Mouse (Mus musculus) CD4-positive helper T cell, adult 2 months (primary cell): ENCODE measurements around the gene Gm3854.
A peak's percentile ranks its signal among the peaks of the same experiment; 100 is the strongest.
"Not testable (repeated sequence)": the region's sequence is repeated elsewhere in the genome, so short reads cannot be mapped to it uniquely, and the experiment has no call there.

ENCODE experiments used
- DNase-seq: peaks from one replicate; pipeline ENCODE4 v3.0.0-alpha.2; 2012; ENCODE audit warnings: low read depth, missing footprints, low spot score

The Gm3854 gene

DNA sequence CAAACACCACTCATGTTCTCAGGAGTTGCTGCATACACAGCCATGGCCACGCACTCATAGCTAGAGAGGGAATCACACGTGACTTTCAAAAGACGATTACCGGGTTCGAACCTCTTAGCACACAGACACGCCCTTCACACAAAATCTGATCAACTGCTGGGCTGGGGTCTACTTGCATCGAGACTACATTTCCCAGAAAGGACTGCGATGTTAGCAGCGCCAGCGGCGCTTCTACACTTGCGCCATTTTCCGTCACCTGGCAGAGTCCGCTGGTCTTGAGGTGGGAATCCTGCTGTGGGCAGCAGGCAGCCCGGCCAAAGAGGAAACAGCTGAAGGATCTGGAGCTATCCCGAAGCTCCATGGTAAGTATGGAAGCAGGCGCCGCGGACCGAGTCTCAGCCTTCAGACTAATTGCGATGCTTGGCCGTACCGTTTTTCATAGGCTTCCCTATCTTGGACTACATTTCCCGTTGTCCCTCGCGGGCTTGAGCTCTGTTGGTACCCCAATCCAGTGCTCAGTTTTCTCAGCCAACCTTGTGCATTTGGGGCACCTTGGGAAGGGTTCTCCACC, at the start of gene Gm3854:
Gene Gm3854, plus strand, starts transcription at position 259 of the 571 bp plus-strand sequence.
- DNase-seq, result peak; percentile 39

GRCm38 (mm10) chr7:6300796-6301195, 42.8 kb upstream of the Gm3854 start:
- not testable (repeated sequence) for DNase-seq

DNA sequence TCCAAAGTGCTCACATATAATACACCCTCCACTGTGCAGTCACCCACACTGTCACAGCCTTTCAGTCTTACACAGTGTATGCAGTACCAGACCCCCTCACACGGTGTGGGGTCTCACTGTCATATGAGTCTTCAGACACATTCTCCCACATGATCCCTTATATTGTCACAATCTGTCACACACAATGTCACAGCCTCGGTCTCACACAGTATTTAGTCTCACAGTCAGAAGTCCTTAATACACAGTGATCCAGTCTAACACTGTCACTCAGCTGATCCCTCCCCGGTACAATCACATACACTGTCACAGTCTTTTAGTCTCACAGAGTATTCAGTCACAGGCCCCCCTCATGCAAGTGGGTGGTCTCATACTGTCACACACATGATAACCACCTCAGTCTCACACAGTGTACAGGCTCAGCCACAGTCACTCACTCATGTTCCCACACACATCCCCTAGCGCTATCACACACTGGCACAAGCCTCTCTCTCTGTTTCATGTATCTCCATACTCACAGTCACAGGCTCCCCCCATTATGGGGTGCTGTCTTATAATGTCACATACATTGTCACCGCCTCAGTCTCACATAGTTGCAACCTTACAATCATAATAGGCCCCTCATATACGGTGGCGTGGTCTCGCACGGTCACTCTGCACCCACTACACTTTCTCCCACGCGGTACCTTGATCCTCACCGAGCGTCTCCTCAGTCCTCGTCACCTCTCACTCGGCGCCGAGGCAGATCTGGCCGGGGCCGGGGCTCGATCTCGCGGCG, 12.9 kb upstream of the Gm3854 start:
- no peak for DNase-seq

- DNase-seq, result peak; percentile 75
These were observed 12.2 kb upstream of the Gm3854 start, which contains the start of gene Zfp583 for GRCm38 (mm10) chr7:6331233-6331956. Gene Zfp583 (minus strand): TSS chr7:6331285.

DNA sequence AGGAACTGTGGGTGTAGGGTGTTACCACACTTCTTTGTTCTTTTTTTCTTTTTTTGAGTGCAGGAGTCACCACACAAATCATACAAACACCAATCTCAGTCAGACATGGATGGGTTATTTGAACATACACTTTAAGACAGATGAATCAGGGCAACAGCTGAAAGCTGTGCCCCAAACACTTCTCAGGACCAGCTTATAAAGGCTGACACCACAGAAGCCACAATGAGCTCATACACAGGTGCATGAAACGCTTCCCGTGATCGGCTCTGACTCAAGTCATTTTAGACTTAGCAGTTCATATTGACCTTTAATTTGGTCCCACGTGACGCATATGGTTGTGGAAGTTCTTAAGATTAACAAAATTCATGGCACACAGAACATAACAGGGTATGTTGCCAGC, 3.7 kb upstream of the Gm3854 start:
- DNase-seq, result no peak

DNA sequence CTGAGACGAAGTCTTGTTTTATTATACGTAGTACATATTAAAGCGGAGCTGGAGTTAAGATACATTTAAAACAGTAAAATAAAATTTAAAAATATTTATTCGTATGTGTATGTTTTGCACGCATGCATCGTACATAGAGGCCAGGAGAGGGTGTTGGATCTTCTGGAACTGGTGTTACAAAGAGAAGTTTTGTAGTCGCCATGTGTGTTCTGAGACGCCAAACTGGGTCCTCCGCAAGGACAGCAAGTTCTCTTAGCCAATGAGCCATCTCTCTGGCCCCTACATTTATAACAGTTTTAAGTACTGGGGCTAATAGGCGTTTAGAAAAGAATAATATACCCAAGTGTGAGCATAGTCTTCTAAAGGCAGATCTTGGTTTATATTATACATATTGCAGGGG, 565 bp downstream of the Gm3854 start:
- DNase-seq, result no peak

DNA sequence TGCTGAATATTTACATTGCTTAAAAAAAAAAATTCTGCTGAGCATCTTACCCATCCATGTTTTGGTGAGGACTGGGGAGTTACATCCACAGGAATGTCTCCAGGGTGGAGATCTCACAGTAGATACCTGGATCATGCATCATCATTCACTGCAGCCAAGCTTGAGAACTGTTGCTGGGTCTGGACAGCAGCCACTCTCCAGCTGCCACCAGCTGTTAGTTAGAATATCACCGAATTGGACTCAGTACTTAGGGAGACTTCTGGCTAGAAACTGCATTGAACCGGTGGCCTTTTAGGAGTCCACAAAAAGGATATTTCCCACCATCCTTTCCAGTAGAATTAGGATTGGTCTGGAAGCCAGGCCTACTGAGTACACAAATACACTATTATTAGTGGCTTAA, 14.6 kb downstream of the Gm3854 start:
- DNase-seq, result no peak

DNA sequence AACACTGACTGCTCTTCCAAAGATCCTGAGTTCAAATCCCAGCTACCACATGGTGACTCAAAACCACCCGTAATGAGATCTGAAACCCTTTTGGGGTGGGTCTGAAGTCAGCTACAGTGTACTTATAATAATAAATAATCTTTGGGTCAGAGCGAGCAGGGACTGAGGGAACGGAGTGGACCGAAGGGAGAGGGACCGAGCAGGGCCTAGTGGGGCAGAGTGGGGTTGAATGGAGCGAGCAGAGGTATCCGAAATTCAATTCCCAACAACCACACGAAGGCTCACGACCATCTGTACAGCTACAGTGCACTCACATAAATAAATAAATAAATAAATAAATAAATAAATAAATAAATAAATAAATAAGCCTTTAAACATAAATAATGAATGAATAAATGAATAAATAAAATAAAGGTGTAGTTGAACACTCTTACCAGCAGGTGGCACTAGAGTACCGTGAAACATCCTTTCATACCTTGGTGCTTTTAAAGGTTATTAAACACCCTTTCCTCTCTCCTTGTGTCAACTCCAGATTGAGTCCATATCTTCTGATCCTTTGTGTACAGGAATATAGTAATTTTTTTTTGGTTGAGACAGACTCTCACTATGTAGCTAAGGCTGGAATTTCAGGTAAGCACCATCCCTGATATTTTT, 15.5 kb downstream of the Gm3854 start:
- peak; percentile 74 for DNase-seq

- no peak for DNase-seq
These were observed 17.0 kb downstream of the Gm3854 start for GRCm38 (mm10) chr7:6360477-6361060.

DNA sequence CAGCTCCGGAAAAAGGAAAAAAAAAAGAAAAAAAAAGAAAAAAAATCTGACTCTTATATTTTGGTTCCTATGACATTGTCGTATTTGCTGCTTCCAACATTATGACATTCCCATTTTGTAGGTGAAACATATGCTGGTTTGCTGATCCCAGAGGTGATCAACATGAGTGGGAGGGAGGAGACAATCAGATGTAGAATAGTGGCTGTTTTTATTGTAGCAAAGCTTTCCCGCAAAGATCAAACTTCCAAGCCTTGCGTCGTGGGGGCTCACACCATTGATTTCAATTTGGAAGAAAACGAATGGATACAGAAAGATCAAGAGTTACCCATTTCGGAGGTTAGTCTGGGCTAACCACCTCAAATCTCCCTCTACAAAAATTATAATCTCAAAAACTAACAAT, 18.2 kb downstream of the Gm3854 start:
- no peak for DNase-seq

- peak; percentile 98 for DNase-seq
These were observed 18.9 kb downstream of the Gm3854 start for GRCm38 (mm10) chr7:6362268-6363046.

DNA sequence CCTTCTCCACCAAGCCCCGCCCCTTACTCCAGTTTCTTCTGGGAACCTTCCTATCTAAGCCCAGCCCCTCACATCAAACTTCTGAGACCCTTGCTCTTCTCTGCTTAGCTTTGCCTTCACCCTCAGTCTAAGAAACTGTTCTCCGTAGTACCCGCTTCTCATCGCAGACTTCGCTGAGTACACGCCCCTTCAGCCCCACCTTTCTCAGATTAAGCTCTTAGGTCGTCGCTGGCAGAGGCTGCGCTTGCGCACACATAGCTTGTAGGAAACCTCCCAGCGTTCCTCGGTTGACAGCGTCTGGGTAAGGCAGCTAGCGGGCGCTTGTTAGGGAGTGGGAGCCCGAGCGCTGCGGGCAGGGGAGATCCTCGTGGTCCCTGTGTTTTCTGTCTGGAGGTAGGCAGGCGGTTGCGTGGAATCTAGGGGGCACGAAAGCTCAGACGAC, 19.5 kb downstream of the Gm3854 start, which contains the start of gene Zfp78:
Gene Zfp78, plus strand, starts transcription at position 234 of the 442 bp plus-strand sequence.
- peak; percentile 94 for DNase-seq

- no peak for DNase-seq
These were observed 21.2 kb downstream of the Gm3854 start for GRCm38 (mm10) chr7:6364761-6365160.

DNA sequence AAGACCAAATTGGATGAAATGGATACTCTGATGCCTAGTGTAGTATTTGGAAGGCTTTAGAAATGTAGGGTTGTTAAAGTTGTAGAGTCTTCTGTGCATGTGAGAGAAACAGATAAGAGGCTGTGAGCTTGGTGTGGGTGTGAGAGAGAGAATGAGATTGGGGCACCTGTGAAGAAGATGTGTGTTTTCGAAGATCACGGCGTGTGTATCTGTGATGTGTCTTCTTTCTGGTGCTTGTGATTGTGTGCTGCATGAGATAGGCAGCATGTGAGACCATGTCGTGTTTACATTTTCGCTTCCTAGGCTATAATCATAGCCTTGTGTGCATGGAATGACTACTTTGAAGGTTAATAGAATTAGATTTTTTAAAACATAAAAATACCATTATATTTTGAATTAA, 23.6 kb downstream of the Gm3854 start:
- DNase-seq, result no peak

GRCm38 (mm10) chr7:6368146-6368545, 24.6 kb downstream of the Gm3854 start:
- not testable (repeated sequence) for DNase-seq

- DNase-seq, result no peak
These were observed 25.9 kb downstream of the Gm3854 start for GRCm38 (mm10) chr7:6369460-6369859.

DNA sequence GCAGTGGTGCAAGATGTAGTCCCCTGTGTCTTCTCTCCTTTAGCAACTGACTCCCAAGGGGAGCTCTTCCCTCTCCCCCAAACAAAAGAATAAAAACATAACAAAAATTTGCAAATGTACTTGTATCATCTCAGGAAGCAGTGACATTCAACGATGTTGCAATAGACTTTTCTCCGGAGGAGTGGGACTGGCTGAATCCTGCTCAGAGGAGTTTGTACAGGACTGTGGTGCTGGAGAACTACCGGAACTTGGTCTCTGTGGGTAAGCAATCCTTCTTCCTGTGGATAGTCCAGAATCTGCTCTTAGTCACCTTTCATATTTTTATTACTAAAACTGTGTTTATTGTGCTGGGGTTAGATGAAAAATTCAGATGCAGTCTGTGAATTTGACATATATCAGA, 29.4 kb downstream of the Gm3854 start:
- DNase-seq, result no peak

DNA sequence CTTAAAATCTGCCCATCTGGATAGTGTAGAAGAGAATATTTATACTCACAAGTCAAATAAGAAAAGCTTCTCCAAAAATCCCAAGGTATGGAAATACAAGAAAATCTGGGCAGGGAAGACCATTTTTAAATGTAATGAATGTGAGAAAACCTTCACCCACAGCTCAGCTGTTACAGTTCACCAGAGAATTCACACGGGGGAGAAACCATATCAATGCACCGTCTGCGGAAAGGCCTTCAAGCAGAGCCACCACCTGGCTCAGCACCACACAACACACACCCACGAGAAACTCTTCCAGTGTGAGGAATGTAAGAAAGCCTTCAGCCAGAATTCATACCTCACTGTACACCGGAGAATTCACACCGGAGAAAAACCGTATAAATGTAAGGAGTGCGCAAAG, 34.9 kb downstream of the Gm3854 start:
- no peak for DNase-seq

DNA sequence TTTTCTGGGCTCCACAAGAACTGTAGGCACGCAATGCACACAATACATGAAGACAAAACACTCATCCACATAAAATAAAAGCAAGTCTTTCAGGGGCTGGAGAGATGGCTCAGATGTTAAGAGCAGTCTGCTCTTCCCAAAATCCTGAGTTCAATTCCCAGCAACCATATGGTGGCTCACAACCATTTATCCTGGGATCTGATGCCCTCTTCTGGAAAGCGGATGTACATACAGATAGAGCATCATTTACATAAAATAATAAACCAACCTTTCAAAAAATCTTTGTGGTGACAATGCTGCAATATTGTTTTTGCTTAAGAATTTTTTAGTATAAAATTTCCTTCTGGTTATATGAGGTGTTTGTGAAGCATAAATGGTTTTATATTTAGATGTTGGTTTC, 37.9 kb downstream of the Gm3854 start:
- no peak for DNase-seq

- peak; percentile 92 for DNase-seq
These were observed 39.5 kb downstream of the Gm3854 start, which contains the start of gene Zfp28 for GRCm38 (mm10) chr7:6383044-6383455. Gene Zfp28 (plus strand): TSS chr7:6383295.

DNA sequence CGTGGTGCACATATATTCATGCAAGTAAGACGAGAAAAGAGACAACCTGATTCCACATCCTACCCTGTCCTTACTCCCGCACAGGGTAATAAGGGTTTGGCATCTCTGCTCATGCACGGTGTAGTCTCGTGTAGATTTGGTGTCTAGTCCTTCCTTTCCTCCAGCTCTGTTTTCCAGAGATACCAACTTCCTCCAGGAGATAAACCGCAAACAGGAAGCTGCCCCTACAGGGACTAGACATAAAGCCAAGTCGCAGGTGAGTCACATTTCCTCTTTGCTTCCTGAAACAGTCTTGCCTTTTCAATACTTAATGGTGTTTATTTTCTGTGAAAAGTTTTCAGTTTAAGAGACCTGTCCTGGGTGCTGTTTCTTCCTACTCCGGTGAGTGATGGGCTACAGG, 40.5 kb downstream of the Gm3854 start:
- DNase-seq, result no peak
